Mouse (Mus musculus) hindbrain, embryonic 11.5 days (tissue): ENCODE data around the gene Cd6. TPM values are rescaled to one million over a fixed set of nuclear protein-coding genes. Genes with fewer than 3 reads are reported as not detected.
A peak's percentile ranks its signal among the peaks of the same experiment; 100 is the strongest.

Source experiments
- ATAC-seq: fragments of 200-750 bp; cut with Nextera tagmentation; 2 replicates; pipeline ENCODE4 v1.8.0; 2017; ENCODE audit warnings: mild to moderate bottlenecking, moderate TSS enrichment, moderate library complexity; ENCODE audit not compliant: low FRiP score
- DNase-seq: peaks from one replicate; pipeline ENCODE4 v3.0.0-alpha.2; 2015; ENCODE audit warnings: low spot score
- H3K27ac ChIP-seq: fragments of 300-500 bp; sonication (generic); 2 replicates; pipeline ENCODE4 v1.5.1; 2014; ENCODE audit warnings: mild to moderate bottlenecking, low read depth, low read length
- H3K27me3 ChIP-seq: fragments of 300-500 bp; sonication (generic); 2 replicates; pipeline ENCODE4 v1.6.1; 2014; ENCODE audit warnings: mild to moderate bottlenecking, low read length, moderate library complexity, mixed read lengths; ENCODE audit not compliant: control insufficient read depth, insufficient read depth
- H3K36me3 ChIP-seq: fragments of 300-500 bp; sonication (generic); 2 replicates; pipeline ENCODE4 v1.6.1; 2014; ENCODE audit warnings: mild to moderate bottlenecking, low read length, moderate library complexity, mixed read lengths; ENCODE audit not compliant: control insufficient read depth, insufficient read depth
- H3K4me1 ChIP-seq: fragments of 300-500 bp; sonication (generic); replicated peaks from 2 replicates; pipeline ENCODE4 v1.6.1; 2014; ENCODE audit warnings: low read length, mixed read lengths; ENCODE audit not compliant: control insufficient read depth, insufficient read depth
- H3K4me2 ChIP-seq: fragments of 300-500 bp; sonication (generic); replicated peaks from 2 replicates; pipeline ENCODE4 v1.6.1; 2014; ENCODE audit warnings: mild to moderate bottlenecking, low read depth, low read length
- H3K4me3 ChIP-seq: fragments of 300-500 bp; sonication (generic); 2 replicates; pipeline ENCODE4 v1.5.1; 2014; ENCODE audit warnings: low read depth, low read length
- H3K9ac ChIP-seq: fragments of 300-500 bp; sonication (generic); 2 replicates; pipeline ENCODE4 v1.6.1; 2014; ENCODE audit warnings: low read depth, low read length
- H3K9me3 ChIP-seq: fragments of 300-500 bp; sonication (generic); 2 replicates; pipeline ENCODE4 v1.6.1; 2016; ENCODE audit warnings: low read length; ENCODE audit not compliant: control insufficient read depth
- WGBS: fragments of 180-500 bp; shearing (Covaris S2); extraction: QIAGEN DNeasy Blood & Tissue Kit; methylation state at CpG from one replicate; pipeline ENCODE4 v1.1.7; 2014; 5-methylcytosine and 5-hydroxymethylcytosine counted together
- polyA plus RNA-seq: library from polyadenylated mRNA; unstranded; fragments of >200 nt; fragmentation: Nextera tagmentation; extraction: Ambion mirVana; gene quantifications from 2 replicates; pipeline ENCODE4 v1.2.1, GENCODE M21; 2014

The Cd6 gene
- polyA plus RNA-seq, 1 experiment from 2014 or later: not detected

DNA sequence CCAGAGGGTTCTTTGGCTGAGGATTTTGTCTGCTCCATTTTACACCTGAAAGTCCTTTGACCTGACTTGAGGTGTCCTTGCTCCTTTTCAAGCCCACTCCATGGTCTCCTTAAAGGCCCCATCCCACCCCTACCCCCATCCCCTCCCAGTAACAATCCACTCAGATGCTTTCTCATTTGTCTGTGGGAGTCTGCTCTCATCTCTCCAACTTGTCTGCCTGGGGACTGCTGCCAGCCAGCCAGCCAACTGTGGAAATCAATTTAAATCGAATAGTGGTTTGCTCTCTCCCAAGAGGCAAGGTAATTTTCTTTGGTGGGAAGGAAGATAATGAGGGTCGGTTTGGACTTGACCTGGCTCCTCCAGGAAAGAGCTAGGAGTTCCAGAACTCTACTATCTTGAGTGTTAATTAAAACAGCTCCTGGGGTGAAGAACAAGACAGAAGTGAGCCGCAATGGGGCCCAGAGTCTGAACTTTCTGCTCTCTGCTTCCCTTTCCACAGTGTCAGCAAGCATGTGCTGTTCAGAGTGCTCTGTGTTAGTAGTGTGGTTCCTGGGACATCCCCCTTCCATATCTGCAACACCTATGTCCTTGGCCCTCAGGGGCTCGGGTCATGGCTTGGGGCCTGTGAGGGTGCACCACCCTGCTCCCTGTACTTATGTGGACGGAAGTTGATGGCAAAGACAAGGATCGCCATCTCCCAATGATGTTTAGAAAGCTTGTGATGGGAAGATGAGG lies 61.0 kb downstream of the Cd6 start:
- no peak overlapping the region for H3K9ac ChIP-seq
- 0 out of 2 replicates have a peak overlapping the region, but pooled peaks have one; percentile 31 for H3K27ac ChIP-seq
- no peaks in the 10 kb centered on the region for H3K36me3 ChIP-seq
- H3K9me3 ChIP-seq: no peaks in the 10 kb centered on the region
- no peaks in the 10 kb centered on the region for H3K27me3 ChIP-seq
- H3K4me3 ChIP-seq: no peak overlapping the region
- WGBS: 71% methylated on average over 6 of the region's 6 CpGs
- no peak overlapping the region for H3K4me2 ChIP-seq
- no peak for DNase-seq
- no peaks in the 10 kb centered on the region; the same call in 1 of the 2 replicates for H3K4me1 ChIP-seq
- ATAC-seq: no peak

DNA sequence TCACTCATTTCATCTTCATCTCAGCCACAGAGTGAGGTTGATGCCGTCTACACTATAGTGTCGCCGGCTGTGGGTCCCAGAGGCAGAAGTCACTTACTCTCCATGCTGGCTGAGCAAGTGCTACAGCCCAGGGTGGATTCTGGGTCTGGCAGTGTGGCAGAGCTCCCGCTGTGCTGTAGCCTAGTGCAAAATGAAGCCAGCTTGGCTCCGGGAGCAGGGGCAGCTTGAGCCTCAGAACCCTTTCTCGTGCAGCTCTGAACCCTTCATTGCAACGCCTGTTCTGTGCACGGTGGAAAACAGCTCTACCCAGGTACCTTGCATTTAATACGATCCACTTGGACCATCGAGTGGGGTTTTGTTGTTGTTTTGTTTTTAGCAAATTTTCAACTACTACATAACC lies 62.2 kb downstream of the Cd6 start:
- Histone ChIP-seq H3K4me3 (no peak overlapping the region), H3K4me2 (no peak overlapping the region), H3K4me1 (no peaks in the 10 kb centered on the region; the same call in 1 of the 2 replicates), H3K27ac (no peak overlapping the region), H3K9me3 (no peaks in the 10 kb centered on the region), H3K27me3 (no peaks in the 10 kb centered on the region), H3K9ac (no peak overlapping the region), H3K36me3 (no peaks in the 10 kb centered on the region)
- WGBS: 82% methylated on average over 10 of the region's 10 CpGs
- no peak for DNase-seq
- no peak for ATAC-seq

DNA sequence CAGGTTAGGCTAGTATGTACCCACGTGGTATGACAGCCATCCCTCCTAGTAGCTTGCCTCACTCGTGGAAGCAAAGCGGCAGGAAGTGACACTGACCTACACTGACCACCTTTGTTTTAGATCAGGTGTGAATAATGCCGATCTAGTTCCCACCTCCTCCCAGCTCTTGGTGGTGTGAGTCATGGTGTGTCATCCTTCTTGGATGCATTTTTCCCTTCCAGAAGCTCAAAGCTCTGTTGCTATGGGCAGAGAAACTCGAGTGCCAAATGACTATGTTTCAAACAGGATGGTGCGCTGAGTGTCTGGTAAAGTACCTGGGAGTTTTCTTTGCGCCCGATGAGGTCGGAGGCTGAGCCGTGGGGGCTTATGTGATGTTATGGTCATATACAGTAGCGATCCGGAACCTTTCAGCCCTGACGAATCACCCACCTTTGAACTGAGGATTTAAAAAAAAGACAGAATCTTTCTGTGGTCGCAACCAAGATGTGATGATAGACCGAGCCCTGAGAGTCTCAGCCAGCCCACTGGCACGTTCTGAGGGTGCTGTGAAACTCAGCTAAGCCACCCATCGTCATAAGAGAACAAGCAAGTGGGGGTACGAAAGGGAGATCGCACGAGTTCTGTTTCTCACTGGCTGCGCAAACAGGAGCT lies 66.4 kb downstream of the Cd6 start:
- no peak for DNase-seq
- H3K9me3 ChIP-seq: no peaks in the 10 kb centered on the region
- ATAC-seq: no peak
- H3K27ac ChIP-seq: no peak overlapping the region
- no peaks in the 10 kb centered on the region for H3K27me3 ChIP-seq
- no peaks in the 10 kb centered on the region for H3K36me3 ChIP-seq
- 82% methylated on average over 21 of the region's 21 CpGs for WGBS
- H3K9ac ChIP-seq: no peak overlapping the region
- no peak overlapping the region for H3K4me2 ChIP-seq
- H3K4me1 ChIP-seq: 0 out of 2 replicates have a peak, but pooled peaks cover 2% of the 10 kb centered on the region
- no peak overlapping the region for H3K4me3 ChIP-seq

DNA sequence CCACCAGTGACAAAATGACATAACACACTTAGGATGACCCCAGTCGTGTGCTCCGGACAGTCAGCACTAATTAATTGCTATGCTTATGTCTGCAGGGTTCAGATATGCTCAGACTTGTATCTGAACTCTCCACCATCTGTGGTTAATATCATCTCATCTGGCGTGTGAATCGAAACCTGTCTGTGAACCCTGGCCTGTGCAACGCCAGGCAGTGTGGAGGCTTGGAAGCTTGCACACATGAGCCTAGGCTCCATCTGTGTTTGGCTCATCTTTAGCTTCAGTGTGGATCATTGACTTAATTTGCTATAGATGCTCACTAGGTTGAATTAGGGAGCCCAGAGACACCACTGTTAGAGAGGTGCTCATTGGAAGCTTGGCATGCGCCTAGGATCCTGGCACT lies 67.4 kb downstream of the Cd6 start:
- no peaks in the 10 kb centered on the region for H3K9me3 ChIP-seq
- WGBS: 89% methylated on average over 6 of the region's 6 CpGs
- no peak overlapping the region for H3K4me2 ChIP-seq
- H3K36me3 ChIP-seq: no peaks in the 10 kb centered on the region
- DNase-seq: no peak
- H3K4me1 ChIP-seq: 0 out of 2 replicates have a peak, but pooled peaks cover 4% of the 10 kb centered on the region
- H3K9ac ChIP-seq: no peak overlapping the region
- ATAC-seq: no peak
- no peak overlapping the region for H3K4me3 ChIP-seq
- no peaks in the 10 kb centered on the region for H3K27me3 ChIP-seq
- no peak overlapping the region for H3K27ac ChIP-seq

DNA sequence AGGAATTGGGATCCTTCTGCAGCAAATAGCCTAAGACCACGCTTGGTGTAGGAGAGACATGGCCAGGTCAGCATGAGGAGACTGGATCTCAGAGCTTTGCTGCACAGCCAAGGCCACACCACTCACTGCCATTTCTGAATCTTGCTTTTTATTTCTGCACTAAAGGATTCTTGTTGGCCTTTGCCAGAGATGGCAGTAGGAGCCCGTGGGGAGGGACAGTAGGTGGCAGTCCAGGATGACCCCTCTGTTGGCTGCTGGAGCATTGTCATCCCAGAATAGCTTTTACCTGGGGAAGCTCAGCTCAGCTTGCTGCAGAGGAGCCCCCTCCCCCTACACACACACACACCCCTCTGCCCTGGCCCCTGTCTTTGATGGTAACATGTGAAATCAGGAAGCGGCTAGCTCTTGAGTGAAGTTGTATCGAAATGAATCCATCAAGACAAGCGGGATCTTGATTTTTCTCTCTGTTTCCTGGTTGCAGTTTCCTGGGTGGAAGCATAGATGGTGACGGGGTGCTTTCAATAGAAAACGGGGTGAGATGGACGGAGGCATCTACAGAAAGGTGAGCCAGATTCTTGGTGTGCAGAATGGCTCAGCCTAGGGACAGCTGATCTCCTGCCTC lies 68.0 kb downstream of the Cd6 start:
- H3K27me3 ChIP-seq: no peaks in the 10 kb centered on the region
- H3K4me2 ChIP-seq: no peak overlapping the region
- 88% methylated on average over 8 of the region's 8 CpGs for WGBS
- no peaks in the 10 kb centered on the region for H3K9me3 ChIP-seq
- 0 out of 2 replicates have a peak, but pooled peaks cover 4% of the 10 kb centered on the region for H3K4me1 ChIP-seq
- no peaks in the 10 kb centered on the region for H3K36me3 ChIP-seq
- H3K4me3 ChIP-seq: no peak overlapping the region
- ATAC-seq (no peak), DNase-seq (no peak)
- no peak overlapping the region for H3K9ac ChIP-seq
- no peak overlapping the region for H3K27ac ChIP-seq

DNA sequence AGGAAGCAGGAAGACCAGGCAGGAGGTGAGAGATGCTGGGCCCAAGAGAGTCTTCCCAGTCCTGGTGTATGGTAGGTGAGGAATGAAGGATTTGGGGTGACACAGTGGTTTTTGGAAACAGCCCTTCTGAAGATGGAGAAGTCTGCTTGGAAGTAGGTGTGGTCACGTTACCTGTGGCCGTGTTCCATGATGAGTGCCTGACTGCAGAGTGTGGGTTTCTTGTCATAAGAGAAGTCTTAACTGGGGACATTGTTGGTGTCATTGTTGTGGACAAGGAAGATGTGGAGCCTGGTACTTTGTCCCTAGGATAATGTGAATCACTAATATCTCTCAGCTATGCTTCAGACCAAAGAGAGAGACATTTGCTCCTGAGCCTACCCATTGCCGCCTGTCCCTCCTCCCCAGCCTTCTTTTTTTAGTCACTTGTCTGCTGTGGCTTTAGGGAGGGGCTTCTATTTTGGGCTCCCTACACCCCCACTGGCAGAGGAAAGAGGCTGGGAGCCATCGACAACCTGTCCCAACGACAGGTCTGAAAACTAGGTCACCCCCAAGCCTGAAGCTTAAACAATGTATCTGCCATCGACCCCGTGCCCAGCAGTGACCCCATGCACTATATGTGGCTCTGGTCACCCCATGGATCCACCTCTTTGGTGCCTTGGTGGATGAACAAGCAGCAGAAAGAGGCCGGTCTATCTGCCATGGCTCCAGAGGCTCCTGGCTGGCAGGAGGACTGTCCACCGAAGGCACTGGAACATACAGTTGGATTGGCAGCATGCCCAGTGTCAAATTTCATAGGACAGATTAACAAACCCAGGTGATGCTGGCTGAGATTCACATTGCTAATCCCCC lies 69.7 kb downstream of the Cd6 start:
- no peaks in the 10 kb centered on the region for H3K36me3 ChIP-seq
- DNase-seq (no peak), ATAC-seq (no peak)
- no peaks in the 10 kb centered on the region for H3K9me3 ChIP-seq
- no peak overlapping the region for H3K9ac ChIP-seq
- WGBS: 90% methylated on average over 9 of the region's 9 CpGs
- H3K27me3 ChIP-seq: no peaks in the 10 kb centered on the region
- no peak overlapping the region for H3K4me2 ChIP-seq
- no peak overlapping the region for H3K4me3 ChIP-seq
- H3K4me1 ChIP-seq: 0 out of 2 replicates have a peak, but pooled peaks cover 4% of the 10 kb centered on the region
- H3K27ac ChIP-seq: no peak overlapping the region

DNA sequence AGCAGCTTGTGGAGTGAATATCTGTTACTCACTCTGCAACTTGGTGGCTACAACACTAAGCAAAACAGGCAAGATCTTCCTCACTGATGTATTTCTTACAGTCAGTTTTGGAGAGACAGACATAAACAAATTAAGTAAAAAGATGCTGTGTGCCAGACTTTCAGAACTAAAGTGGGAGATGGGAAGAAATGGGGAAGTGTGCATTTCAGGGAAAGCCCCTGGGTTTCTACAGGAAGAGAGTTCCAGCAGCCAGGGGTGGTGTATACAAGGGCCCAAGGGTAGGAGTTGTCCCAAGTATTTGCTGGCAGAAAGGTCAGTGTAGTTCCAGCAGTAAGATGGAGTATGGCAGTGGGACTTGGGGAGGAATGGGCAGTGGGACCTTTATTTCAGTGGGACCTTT lies 70.3 kb downstream of the Cd6 start:
- no peak overlapping the region for H3K4me3 ChIP-seq
- H3K4me2 ChIP-seq: no peak overlapping the region
- H3K9me3 ChIP-seq: no peaks in the 10 kb centered on the region
- DNase-seq (no peak), ATAC-seq (no peak)
- no peaks in the 10 kb centered on the region for H3K36me3 ChIP-seq
- H3K27ac ChIP-seq: no peak overlapping the region
- no peak overlapping the region for H3K9ac ChIP-seq
- H3K4me1 ChIP-seq: 0 out of 2 replicates have a peak, but pooled peaks cover 4% of the 10 kb centered on the region
- H3K27me3 ChIP-seq: no peaks in the 10 kb centered on the region

DNA sequence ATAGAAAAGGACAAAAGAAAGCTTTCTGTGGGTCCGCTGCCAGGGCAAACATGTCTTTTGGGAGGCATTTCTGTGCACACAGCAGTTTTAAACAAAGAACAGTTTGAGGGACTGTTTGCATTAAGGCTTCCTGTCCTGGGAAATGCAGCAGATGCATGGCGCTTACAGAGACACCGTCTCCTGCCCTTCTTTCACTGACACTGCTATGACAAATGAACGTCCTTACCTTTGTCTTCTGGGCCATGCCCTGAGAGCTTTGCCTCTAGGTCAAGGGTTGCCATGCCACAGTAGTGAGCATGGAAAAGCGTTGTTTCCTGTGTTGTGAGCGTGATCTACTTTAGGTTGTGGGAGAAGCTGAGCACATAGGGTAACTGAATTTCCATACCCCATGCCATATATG lies 71.2 kb downstream of the Cd6 start:
- no peak overlapping the region for H3K4me2 ChIP-seq
- ATAC-seq (0 out of 2 replicates have a peak, but pooled peaks have one; percentile 25), DNase-seq (peak; percentile 15)
- no peak overlapping the region for H3K27ac ChIP-seq
- H3K4me3 ChIP-seq: no peak overlapping the region
- H3K27me3 ChIP-seq: no peaks in the 10 kb centered on the region
- WGBS: 38% methylated on average over 6 of the region's 6 CpGs
- H3K9me3 ChIP-seq: no peaks in the 10 kb centered on the region
- 0 out of 2 replicates have a peak overlapping the region, but pooled peaks have one; percentile 15 for H3K9ac ChIP-seq
- no peaks in the 10 kb centered on the region for H3K36me3 ChIP-seq
- H3K4me1 ChIP-seq: 0 out of 2 replicates have a peak, but pooled peaks cover 4% of the 10 kb centered on the region
